Mouse (Mus musculus): ENCODE data around the gene Elfn2.

Gene Elfn2

DNA sequence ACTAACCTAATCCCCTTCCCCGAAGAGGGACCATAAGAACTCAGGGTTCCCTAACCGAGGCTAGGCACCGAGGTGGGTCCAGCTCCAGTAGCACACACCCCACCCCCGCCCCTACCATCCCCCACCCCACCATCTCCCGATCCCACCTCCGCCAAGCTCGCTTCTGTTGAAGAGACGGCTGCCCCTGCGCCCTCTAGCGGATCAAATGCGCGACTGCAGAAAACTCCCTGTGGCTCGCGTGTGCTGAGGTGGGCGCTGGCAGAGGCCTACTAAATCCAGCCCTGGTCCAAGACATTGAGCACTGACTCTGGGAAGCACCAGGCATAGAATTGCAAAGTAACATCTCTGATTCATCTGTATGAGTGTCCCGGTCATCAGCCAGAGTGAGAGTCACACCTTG lies 1.5 kb upstream of the Elfn2 start:
- DNase-seq, result peak; percentile 67 to 80

DNA sequence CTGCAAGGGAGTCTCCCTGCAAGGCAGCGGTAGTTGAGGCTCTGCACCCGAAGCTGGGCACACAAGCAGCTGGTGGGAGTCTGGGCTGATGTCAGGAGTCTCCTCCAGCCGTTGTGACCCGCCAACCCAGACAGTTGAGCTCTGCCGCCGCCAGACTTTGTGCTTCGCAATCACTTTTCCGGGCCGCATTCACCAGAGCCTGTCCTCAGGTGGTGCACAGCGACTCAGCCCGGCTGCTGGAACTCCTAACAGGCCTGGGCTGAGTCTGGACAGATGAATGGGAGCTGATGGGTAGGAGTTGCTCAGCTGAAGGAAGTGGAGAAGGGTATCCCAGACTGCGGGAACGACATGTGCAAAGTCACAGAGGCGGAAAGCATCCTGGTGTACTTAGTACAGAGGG lies 845 bp upstream of the Elfn2 start:
- DNase-seq, result no peak

DNA sequence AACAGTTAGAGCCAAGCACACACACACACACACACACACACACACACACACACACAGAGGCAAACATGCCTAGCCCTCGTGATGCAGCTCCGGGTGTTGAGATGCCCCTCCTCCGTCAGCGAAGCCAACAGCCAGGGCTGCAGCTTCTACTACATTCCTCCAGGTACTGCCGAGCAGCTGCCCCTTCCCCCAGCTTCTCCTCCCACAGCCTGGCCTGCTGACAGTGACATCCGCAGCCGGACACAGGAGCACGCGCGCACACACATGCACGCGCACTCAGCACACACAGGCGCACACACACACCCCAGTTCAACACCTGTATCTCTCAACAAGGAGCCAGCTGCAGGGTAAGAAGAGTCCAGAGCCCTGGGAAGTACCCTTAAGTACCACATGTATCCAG lies 1.6 kb downstream of the Elfn2 start:
- no peak for DNase-seq

GRCm38 (mm10) chr15:78715856-78716255 lies 2.7 kb downstream of the Elfn2 start:
- no peak for DNase-seq

- DNase-seq, result no peak
Measured at GRCm38 (mm10) chr15:78713751-78714150, 4.8 kb downstream of the Elfn2 start.

GRCm38 (mm10) chr15:78712335-78713258 lies 6.0 kb downstream of the Elfn2 start:
- peak; percentile 34 to 39 for DNase-seq

GRCm38 (mm10) chr15:78711935-78712334 lies 6.6 kb downstream of the Elfn2 start:
- DNase-seq, result no peak

- DNase-seq, result no peak
Measured at GRCm38 (mm10) chr15:78710634-78711033, 7.9 kb downstream of the Elfn2 start.

- no peak for DNase-seq
Measured at GRCm38 (mm10) chr15:78709767-78710166, 8.8 kb downstream of the Elfn2 start.

GRCm38 (mm10) chr15:78706630-78707029 lies 11.9 kb downstream of the Elfn2 start:
- no peak for DNase-seq

GRCm38 (mm10) chr15:78704824-78705223 lies 13.7 kb downstream of the Elfn2 start:
- peak in 1 of 2 experiments; percentile 21 for DNase-seq

DNA sequence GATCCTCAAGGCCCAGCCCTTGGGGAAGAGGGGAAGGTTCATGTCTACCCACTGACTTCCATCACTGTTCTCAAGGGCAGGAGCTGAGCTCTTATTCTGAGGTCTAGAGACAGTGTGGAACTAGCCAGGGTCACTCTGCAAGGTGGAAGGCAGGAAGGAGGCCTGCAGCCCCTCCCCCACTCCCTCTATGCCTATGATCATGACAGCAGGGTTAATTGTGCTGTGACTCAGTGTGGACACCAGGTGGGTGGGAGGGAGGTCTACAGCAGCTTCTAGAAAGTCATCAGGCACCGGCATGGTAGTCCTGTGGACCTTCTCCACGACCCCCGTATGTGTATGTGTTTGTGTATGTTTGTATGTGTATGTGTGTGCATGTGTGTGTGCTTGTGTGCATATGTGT lies 14.6 kb downstream of the Elfn2 start:
- no peak for DNase-seq

DNA sequence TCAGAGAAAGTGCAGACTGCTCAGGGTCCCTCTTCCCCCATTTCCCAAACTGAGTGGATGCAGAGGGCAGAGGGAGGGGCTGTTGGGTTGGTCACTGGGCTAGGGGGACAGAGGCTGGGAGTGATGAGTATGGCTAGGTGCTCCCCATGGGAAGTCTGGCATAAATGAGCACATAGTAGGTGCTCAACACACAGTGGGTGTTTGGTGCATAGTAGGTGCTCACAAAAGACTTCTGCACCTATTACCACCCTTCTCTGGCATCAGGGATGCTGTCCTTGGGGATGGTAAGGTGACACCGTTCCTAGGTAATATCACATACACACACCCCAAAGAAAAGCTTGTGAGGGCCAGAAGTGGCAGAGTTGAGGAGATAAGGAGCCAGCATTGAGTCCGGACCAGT lies 18.2 kb downstream of the Elfn2 start:
- no peak for DNase-seq

- no peak for DNase-seq
Measured at GRCm38 (mm10) chr15:78699513-78699912, 19.1 kb downstream of the Elfn2 start.

DNA sequence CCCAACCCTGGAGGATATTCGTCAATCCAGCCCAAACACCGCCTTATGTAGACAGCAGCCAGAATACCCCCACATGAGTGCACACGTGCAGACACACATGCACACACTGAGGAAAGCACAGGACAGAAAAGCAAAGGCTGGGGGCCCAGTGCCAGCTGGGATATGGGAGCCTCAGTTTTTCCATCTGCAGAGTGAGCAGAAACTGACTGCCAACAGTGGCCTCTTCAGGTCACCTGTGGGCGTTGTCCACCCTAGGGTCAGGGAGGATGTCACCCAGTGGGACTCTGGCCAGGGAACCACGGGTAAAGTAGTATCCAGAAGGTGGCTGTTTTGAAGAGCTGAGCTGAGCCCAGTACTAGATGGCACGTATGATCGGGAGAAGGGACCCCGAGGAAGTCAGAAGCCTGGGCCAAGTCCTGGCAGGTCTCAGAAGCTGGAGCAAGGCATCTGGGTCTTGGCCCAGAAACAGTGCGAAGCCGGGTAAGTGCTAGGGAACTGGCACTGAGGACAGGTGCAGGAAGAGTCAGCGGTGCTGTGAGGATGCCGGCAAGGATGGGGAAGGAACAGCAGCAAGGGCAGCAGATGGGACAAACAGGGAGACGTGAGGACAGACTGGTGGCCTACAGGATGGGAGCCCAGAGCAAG lies 20.0 kb downstream of the Elfn2 start:
- no peak for DNase-seq

DNA sequence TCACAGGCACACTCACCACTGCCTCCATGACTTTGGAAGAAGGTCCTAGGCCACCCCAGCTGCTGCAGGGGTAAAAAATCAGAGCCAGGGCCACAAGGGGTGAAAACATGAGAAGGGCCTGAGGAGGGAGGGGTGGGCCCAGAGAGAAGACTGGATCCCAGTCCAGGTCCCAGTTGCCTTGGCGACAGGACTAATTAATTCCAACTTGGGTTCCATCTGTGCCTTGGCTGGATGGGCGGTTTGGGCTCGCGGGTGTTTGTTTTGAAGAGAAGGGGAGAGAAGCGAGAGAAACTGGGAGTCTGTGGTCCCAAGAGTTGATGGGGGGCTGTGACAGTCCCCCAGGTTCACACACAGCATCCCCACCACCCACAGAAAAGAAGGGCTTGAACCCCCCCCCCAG lies 20.5 kb downstream of the Elfn2 start:
- DNase-seq, result no peak

GRCm38 (mm10) chr15:78695745-78696144 lies 22.8 kb downstream of the Elfn2 start:
- DNase-seq, result no peak

- no peak for DNase-seq
Measured at GRCm38 (mm10) chr15:78692505-78692904, 26.1 kb downstream of the Elfn2 start.

- DNase-seq, result no peak
Measured at GRCm38 (mm10) chr15:78690716-78691115, 27.9 kb downstream of the Elfn2 start.

GRCm38 (mm10) chr15:78686910-78687309 lies 31.7 kb downstream of the Elfn2 start:
- DNase-seq, result no peak

GRCm38 (mm10) chr15:78684111-78684510 lies 34.5 kb downstream of the Elfn2 start:
- no peak for DNase-seq

- DNase-seq, result no peak
Measured at GRCm38 (mm10) chr15:78683474-78683873, 35.1 kb downstream of the Elfn2 start.

DNA sequence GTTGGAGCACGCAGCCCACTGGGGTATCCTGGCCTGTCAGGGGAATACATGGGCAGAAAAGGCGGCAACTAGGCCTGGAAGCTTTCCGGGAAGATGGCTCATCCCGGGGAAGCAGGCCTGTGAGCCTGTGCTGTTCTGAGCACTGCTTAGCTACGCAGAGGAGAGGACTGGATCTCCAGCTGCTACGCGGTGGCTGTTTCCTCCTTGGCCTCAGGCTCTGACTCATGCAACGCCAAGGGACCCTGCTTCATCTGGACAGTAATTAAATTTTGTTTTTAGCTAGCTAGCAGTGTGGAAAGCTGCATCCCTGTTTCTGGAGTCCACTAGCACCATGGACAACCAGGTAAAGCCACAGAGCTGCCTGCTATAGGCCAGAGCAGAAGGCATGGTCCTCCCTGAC lies 36.8 kb downstream of the Elfn2 start:
- DNase-seq, result no peak

- DNase-seq, result no peak
Measured at GRCm38 (mm10) chr15:78681301-78681700, 37.3 kb downstream of the Elfn2 start.
